Mouse (Mus musculus) frontal cortex, adult (tissue): ENCODE measurements around the gene Serpind1.

ENCODE experiments used
- ATAC-seq: cut with Nextera tagmentation; 2 replicates; pipeline ENCODE4 v1.9.2; 2017; ENCODE audit warnings: mild to moderate bottlenecking, moderate library complexity, mixed read lengths; ENCODE audit not compliant: low TSS enrichment

Serpind1 gene

GRCm38 (mm10) chr16:17331116-17331515, at the start of gene Serpind1:
Gene Serpind1, plus strand, starts transcription at chr16:17331371.
- ATAC-seq: no peak

GRCm38 (mm10) chr16:17283151-17283550, 48.0 kb upstream of the Serpind1 start:
- ATAC-seq: no peak

GRCm38 (mm10) chr16:17287103-17287502, 44.1 kb upstream of the Serpind1 start:
- ATAC-seq: no peak

- no peak for ATAC-seq
Measured at GRCm38 (mm10) chr16:17291016-17291415, 40.2 kb upstream of the Serpind1 start.

- ATAC-seq: no peak
Measured at GRCm38 (mm10) chr16:17292751-17293150, 38.4 kb upstream of the Serpind1 start.

GRCm38 (mm10) chr16:17300818-17301217, 30.4 kb upstream of the Serpind1 start:
- ATAC-seq: no peak

GRCm38 (mm10) chr16:17303521-17304245, 27.5 kb upstream of the Serpind1 start:
- ATAC-seq: no peak

- peak; percentile 34; the same call in 1 of the 2 replicates for ATAC-seq
Measured at GRCm38 (mm10) chr16:17307461-17307860, 23.7 kb upstream of the Serpind1 start.

- ATAC-seq: no peak
Measured at GRCm38 (mm10) chr16:17309036-17309435, 22.1 kb upstream of the Serpind1 start.

GRCm38 (mm10) chr16:17312531-17312930, 18.6 kb upstream of the Serpind1 start:
- no peak for ATAC-seq

GRCm38 (mm10) chr16:17316554-17316953, 14.6 kb upstream of the Serpind1 start:
- peak; percentile 80 for ATAC-seq

GRCm38 (mm10) chr16:17321481-17321880, 9.7 kb upstream of the Serpind1 start:
- ATAC-seq: peak; percentile 29; the same call in 1 of the 2 replicates

GRCm38 (mm10) chr16:17324745-17325144, 6.4 kb upstream of the Serpind1 start:
- no peak for ATAC-seq

- ATAC-seq: no peak
Measured at GRCm38 (mm10) chr16:17326064-17326463, 5.1 kb upstream of the Serpind1 start.

- ATAC-seq: peak; percentile 73
Measured at GRCm38 (mm10) chr16:17329848-17330570, 1.2 kb upstream of the Serpind1 start.

GRCm38 (mm10) chr16:17331855-17332254, 684 bp downstream of the Serpind1 start:
- ATAC-seq: no peak

GRCm38 (mm10) chr16:17334574-17334973, 3.4 kb downstream of the Serpind1 start:
- no peak for ATAC-seq

- peak; percentile 78 for ATAC-seq
Measured at GRCm38 (mm10) chr16:17336089-17336488, 4.9 kb downstream of the Serpind1 start.

- no peak for ATAC-seq
Measured at GRCm38 (mm10) chr16:17339701-17340100, 8.5 kb downstream of the Serpind1 start.

- ATAC-seq: no peak
Measured at GRCm38 (mm10) chr16:17340705-17341104, 9.5 kb downstream of the Serpind1 start.

GRCm38 (mm10) chr16:17341847-17342246, 10.7 kb downstream of the Serpind1 start:
- ATAC-seq: no peak

GRCm38 (mm10) chr16:17345141-17345812, 14.1 kb downstream of the Serpind1 start:
- no peak for ATAC-seq

GRCm38 (mm10) chr16:17345813-17346155, 14.6 kb downstream of the Serpind1 start:
- ATAC-seq: no peak
